Mouse (Mus musculus) yolk sac, embryonic 10.5 days (tissue): Measurements from ENCODE around the gene Hspd1.
"Not testable (repeated sequence)": the region's sequence is repeated elsewhere in the genome, so short reads cannot be mapped to it uniquely, and the experiment has no call there.

Experiments used
- DNase-seq: peaks from one replicate; pipeline ENCODE4 v3.0.0-alpha.2; 2017; ENCODE audit warnings: low spot score

Hspd1 gene

DNA sequence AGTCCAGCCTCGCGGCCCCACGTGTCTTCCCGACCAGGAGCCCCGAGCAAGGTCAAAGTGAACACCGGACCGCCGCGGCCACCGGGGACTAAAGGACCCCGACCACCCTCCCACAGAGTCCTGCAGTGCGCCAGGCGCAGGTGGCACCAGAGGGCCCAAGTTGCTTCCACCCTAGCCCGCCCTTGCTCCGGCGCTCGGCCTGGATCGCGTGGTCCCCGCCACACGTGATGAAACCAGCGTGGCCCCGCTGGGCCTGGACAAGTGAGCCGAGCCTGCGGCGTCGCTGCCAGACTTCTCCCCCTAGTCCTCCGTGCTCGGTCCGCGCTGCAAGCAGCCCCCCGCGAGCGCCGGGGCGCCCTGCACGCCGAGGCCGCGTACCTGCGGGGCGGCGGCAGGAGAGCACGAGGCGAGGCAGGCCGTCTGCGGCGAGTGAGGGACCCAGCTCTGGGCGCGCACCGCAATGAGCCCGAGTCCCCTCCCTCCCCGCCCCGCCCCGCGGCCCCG, 590 bp downstream of the Hspd1 start:
- no peak for DNase-seq

DNA sequence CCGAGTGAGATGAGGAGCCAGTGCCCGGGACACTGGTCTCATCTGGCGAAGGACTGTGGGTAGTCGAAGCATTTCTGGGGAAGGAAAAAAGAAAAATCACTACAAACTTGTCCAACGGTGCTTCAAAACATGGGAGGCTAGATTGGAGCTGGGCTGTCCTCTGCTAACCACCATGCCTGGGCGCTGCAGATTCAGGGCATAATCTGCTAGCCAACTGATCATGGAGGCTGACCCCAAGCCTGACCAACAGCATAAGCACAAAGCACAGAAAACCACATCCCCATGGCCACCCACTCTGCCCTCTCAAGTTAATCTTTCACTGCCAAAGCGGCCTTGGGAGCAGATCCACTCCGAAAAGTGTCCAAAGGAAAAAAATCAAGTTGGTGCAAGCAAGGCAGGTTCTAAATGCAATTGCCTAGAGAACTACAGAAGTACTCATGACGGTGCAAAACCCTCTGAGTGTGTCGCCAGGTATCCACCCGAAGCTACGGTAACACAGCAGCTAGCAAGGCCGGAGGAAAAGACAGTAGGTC, 1.1 kb downstream of the Hspd1 start:
- DNase-seq = peak; percentile 75

DNA sequence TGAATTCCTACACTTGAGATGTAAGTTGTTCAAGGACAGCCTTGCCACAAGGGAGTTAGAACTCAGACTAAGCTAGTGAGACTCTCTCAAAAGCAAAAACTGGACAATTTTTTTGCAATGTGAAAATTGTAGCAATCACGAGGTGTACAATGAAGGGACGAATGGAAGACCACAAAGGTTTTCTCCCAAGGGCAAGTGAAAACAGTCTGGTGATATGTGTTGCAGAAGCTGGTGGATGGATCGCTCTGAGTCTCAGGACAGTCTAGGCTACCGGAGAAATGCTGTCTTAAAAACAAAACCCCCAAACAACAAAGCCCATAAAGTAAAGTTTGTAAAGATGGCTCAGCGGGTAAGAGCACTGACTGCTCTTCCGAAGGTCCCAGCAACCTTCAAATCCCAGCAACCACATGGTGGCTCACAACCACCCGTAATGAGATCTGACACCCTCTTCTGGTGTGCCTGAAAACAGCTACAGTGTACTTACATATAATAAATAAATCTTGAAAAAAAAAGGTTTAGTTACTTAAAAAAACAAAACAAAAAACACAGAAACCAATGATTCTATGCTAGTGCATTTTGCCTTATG, 2.2 kb downstream of the Hspd1 start:
- DNase-seq = no peak

DNA sequence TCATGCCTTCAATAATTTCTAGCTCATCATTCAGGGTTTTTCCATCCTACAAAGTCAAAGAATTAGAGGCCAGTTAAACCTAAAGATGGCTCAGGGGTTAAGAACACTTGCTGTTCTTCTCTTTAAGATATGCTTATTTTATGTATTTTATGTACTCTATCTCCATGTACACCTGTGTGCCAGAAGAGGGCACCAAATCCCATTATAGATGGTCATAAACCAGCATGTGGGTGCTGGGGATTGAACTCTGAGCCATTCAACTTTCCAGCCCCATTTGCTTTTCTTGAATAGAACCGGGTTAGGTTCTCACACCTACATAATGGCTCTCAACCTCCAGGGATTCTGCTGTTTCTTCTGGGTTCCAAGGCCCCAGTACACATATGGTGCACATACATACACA, 5.9 kb downstream of the Hspd1 start:
- DNase-seq = no peak

DNA sequence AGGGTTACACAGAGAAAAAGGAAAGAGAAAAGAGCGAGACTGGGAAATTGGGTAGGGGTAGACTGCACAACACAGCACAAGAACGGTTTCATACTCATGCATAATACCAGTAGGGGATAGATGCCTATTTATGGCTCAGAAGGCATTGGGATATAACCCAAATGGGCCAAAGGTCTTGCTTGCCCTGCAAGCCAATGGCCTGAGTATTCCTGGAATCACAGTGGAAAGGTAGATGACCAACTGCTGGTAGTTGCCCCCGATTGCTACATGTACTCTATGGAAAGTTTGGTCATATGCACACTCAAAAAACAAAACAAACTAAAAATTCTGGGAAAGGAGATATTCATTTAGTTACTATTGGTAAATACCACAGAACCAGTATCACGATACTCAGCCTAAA, 8.4 kb downstream of the Hspd1 start:
- DNase-seq = no peak

DNA sequence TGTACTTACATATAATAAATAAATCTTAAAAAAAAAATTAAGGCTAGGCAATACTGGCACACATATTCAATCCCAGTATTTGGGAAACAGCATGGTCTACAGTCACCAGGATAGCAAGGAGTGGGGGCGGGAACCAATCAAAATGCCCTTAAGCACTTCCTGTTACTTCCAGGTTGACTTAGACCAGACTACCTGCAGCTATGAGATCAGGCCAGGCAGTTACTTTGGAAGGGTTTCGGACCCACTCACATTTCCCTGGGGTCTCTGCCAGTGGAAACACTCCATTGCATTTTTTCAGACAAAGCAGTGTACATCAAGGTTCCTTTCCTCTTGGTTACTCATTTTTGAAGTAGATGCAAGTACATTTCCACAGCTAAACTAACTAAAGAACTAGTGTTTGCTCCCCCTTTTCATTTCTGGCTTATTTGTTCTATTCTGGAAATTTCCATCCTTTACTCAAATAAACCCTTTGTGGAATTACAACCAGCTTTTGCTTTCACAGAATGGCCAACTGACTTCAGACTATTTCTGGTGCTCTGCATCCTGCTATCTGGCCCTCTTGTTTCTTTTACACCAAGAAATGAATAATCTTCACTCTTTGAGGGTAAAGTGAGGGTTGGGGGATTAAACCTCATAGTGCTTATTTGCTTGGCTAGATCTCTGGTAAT, 11.1 kb downstream of the Hspd1 start:
- DNase-seq = peak; percentile 28

DNA sequence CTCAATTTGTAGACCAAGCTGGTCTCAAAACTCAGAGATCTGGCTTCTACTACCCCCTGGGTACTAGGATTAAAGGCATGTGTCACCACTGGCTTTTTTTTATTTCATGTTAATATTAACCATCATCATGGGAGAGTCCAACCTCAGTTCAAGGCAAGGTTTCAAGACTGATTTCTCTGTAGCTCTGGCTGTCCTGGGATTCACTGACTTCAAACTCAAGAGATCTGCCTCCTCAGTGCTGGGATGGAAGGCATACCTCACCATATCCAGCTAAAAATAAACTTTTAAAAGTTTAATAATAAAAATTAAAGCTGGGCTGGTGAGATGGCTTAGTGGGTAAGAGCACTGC, 11.7 kb downstream of the Hspd1 start:
- no peak for DNase-seq

DNA sequence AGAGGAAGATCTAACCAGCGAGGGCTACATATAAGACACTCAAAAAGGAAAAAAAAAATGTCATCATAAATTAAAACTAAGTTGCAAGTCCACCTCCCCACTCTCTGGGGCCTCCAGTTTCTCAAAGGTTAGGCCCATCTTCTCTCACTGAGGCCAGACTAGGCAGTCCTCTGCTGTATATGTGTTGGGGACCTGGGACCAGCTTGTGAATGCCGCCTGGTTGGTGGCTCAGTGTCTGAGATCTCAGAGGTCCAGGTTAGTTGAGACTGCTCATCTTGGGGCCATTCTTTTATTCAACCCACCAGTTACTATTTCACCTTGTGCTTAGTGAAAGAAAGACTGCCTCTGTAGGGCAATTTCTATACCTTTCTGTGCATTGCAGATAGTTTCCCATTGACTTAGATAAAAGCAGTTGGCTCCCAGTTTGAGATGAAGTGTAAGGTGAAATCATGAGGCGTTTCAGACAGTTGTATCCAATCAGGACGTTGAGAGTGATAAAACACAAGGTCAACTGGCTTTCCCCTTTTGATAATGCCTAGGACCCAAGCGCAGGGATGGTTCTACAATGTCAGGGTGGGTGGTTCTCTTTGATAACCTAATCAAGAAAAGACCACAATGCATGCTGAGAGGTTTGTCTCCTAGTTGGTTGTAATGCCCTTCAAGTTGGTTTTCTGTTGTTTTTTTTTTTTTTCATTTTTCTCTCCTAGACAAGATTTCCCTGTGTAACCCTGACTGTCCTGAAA, 12.2 kb downstream of the Hspd1 start:
- no peak for DNase-seq

DNA sequence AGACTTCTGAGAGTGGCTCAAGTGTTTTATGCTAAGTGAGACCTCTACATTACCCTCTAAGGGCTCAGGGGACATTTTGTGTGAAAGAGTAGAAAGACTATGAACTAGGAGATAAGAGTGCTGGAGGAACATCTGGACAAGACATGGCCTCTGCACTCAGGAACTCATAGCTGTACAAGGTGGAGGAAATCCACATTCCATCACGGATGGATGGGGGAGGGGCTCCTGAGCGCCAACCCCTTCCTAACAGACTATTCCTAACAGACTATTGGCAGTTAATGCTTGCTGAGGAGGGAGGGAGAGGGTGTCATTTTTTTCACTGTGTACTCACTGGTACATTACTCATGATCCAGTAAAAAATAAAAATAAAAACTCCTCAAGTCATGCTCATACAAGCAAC, 13.3 kb downstream of the Hspd1 start:
- DNase-seq = peak; percentile 34

DNA sequence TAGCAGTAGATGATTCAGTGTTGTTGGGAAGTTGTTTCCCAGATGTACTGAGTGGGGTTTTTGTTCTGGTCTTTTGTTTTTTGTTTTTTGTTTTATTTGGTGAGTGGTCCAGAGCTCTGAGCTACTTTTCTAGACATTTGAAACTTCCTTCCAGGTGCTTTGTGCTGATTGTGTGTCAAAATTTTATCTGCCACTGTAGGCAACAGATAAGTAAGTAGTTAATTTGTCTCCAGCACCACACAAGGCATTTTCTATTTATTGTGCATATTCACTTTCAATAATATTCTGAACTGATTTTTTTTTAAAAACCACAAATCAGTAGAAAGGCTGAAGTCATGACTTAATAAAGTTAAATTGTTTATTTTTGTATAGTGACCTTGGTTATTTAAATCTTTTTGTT, 15.7 kb downstream of the Hspd1 start:
- not testable (repeated sequence) for DNase-seq

DNA sequence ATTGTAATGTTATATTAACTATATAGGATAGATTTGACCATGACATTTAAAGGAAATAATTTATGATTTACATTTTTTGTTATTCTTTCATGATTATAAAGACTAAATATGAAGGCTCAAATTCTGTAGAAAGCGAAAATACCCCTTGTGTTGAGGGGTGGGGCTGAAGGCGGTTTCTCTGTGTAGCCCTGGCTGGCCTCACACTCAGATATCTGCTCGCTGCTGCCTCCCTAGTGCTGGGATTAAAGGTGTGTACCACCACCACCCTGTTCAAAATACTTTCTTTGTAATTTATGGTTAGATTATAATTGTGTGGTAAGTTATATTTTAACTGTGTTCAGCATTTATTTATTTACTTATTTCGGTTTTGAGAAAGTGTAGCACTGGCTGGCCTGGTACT, 26.3 kb downstream of the Hspd1 start:
- DNase-seq = no peak

DNA sequence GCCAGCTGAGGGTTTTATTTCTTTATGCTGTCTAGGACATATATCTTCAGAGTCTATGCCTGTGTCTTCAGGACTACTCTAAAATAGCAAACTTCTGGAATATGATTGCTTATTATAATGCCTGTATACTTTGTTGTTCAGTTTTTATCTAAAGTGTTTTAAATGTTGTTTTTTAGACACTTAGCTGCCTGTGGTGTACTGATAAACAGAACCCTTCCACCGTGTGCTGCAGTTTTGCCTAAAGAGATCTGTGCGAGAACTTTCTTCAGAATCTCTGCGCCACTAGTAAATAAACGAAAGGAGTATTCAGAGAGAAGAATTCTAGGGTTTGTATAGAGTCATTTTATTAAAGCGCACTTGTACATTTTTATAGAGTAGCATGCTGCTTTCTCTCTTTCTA, 26.9 kb downstream of the Hspd1 start:
- no peak for DNase-seq

DNA sequence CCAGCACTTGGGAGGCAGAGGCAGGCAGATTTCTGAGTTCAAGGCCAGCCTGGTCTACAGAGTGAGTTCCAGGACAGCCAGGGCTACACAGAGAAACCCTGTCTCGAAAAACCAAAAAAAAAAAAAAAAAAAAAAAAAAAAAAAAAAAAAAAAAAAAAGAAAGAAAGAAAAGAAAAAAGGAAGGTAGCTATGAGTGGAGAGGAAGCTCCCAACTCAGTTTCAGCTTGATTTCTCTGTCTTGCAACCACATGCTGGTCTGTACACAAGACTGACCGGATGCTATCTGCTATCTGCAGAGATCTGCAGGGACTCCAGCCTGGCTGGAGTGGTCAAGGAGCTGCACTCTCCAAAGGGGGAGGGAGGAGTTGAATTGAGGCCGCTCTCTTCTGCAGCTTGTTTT, 29.7 kb downstream of the Hspd1 start:
- DNase-seq = not testable (repeated sequence)

DNA sequence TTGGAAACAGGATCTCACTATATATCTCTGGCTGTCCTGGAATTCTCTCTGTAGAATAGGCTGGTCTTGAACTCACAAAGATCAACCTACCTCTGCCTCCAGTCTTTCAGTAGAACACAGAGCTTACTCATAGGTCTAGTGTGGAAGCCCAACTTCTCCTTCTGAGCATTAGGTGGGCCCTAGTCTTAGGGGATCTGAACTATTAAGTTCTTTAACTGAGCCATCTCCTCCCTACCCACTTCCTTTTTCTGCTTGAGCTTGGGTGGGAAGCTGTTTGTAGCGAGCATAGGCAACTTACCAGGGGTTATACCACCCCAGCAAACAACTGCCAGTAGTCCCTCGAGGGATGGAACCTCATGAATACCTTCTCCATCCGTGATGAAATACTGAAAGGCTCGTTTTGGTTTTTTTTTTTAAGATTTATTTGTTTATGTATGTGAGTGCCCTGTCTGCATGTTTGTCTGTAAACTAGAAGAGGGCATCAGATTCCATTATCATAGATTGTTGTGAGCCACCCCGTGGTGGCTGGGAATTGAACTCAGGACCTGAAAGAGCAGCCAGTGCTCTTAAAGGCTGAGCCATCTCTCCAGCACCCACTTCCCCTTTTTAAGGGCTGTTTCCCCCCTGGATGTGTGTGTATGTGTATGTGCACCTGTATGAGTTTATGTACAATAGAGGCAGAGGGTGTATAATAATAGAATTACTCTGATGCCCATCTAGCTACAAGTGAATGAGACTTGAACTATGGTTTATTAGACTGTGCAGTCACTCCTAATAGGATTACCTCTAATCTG, 32.5 kb downstream of the Hspd1 start:
- DNase-seq = no peak

DNA sequence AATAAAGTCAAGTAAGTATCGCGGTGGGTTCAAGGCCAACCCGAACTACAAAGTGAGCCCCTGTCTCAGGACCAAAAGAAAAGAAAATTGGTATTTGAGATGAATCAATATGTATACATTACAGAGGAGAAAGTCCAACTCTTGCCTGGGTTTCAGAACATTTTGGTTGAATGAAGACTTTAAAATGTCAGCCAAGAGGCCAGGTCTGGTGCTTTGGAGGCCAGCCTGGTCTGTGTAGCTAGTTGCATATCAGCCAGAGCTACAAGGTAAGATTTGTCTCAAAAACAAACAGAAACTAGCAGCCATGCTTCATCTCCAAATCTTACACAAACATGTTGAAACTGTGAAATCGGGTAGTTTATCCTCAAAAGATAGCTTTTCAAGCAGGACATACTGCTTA, 34.4 kb downstream of the Hspd1 start:
- no peak for DNase-seq

DNA sequence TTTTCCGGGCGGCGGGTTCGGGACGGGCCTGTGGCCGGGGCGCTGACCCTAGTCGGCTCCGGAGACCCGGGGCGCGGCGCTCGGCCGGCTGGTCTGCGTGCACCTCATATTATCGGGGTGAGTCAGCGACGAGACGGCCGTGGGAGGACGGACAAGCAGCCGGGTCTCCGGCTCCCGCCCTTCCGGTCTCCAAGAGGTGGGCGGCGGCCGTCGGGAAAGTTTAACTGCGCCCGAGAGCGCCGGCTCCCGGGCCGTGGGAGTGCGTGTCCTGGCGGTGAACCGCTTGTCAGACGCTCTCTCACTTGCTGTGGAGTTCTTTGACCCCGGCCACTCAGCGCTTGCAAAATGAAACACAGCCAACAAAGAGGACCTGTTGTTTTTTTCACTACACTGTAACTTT, 35.0 kb downstream of the Hspd1 start:
- peak; percentile 85 for DNase-seq

DNA sequence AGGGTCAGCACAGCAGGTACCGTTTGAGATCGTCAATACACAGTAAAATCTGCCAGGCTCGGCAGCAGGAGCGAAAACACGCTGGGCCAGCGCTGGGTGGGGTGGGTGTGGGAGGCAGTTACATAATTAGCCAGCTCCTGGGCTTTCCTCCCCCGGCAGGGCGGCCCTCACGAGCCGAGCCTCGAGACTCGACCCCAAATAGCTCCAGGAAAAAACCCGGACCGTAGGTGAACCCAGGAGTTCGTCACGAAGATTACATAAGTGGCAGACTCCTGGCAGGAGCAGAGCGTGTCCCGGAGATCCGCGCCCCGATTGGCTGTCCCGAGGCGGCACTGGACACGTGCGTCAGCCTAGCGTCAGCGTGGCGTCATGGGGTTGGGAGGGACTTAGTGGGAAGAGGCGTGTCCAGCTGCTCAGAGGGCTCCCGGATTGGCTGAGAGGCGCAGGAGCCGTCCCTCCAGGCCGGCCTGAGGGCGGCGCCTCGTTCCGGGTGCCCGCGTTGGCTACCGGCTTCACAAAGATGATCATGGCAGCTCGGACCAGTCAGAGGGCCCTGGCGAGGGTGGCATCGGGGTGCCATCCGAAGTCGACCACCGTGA, 35.6 kb downstream of the Hspd1 start, which contains the start of gene Coq10b:
TSS of gene Coq10b (plus strand) at position 416 of the 599 bp plus-strand sequence.
- DNase-seq = peak; percentile 98

DNA sequence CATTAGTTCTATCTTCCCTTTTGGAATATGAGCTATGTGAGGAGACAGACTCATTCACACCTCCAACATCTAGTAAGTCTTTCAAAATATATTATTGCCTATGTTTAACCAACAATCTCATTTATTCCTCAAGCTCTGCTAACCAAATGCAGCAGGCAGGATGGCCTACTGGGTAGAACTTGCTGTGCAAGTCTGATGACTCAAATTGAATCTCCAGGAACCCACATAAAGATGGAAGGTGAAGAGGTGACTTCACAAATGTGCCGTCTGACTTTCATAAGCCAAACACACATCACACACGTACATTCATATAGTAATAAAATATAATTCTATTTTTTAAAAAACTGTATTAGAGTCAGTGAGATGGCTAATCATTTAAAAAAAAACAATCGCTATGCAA, 36.4 kb downstream of the Hspd1 start:
- no peak for DNase-seq

DNA sequence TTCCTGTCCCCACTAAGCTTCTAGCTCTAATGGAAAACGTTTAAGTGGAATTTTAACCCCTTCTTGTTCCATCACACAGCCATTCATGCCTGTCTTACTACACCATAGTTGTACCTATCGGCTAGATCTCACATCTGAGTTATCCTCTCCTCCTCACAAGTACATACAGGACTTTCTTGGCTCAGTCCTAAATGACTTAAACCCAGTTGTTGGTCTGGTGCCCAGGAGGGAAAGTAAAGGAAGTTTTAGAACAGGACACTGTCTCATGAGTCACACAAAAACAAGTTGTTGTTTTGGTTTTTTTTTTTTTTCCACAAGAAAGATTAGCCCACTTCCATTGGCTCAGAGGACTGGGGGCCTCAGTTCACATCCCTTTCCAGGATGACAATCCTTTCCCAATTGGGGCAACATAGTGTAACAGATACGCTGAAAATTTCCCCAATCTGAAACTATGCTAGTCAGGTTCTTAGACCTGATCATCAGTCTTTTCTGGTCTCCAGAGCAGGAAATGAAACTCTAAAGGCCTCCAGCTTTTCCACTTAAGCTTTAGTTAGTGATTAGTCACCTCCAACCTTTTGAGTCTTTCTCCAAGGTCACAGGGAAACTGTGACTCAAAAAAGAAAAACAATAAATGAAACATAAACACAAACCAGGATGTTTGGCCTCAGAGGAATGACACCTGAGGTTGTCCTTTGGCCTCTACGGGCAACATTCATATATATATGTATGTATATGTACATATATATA, 39.0 kb downstream of the Hspd1 start:
- no peak for DNase-seq

DNA sequence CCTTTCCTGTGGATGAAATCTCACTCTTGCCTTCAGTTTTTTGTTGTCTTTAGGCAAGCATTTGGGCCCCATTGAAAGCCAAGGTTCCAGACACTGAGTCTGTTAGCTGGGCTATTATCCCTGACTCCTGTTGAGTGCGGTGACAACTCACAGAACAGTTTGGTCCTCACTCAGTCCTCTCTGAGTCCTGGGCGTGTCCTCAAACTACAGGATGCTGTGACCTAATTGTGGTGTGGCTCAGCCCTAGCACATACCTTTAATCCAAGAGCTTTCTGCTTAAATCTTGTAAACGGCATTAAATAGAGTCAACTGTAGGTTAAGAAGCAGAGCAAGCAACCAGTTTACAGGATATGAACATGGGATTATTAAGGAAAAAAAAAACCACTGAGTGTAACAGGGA, 44.9 kb downstream of the Hspd1 start:
- no peak for DNase-seq

DNA sequence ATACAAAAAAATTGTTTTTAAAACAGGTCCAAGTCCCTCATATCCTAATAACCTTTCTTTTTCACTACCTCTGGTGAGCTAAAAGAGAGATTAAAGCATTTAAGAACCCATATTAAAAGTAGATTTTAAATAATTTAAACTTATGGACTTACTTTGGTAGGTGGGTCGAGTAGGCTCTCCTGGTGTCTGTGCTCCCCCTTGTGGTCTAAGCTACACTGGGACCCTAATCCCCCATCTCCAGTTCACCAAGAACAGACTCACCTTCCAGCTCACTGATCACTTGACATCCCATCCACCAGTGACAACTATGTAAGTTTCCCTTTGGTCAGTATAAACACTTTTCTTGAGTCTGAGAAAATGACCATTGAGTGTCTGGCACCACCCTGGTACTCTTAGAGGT, 45.8 kb downstream of the Hspd1 start:
- DNase-seq = no peak
